Mouse (Mus musculus): Measurements from ENCODE around the gene Olfr1362. TPM values are rescaled to one million over a fixed set of nuclear protein-coding genes. Genes with fewer than 3 reads are reported as not detected.

Gene Olfr1362
- polyA plus RNA-seq (2016; fragmentation: Nextera tagmentation; extraction: Ambion mirVana) = not detected in 2 replicates

- Histone ChIP-seq H3K27ac (no peak within 1 kb of the TSS), H3K4me3 (no peak within 1 kb of the TSS), H3K4me1 (replicated peaks) (no peaks in the 10 kb centered on the region)
These were observed at the start of gene Olfr1362 for GRCm38 (mm10) chr13:21613922-21614321. Gene Olfr1362, minus strand, starts transcription at chr13:21614022.

GRCm38 (mm10) chr13:21663286-21663685, 49.5 kb upstream of the Olfr1362 start, which contains the start of gene Olfr1361:
Gene Olfr1361, minus strand, starts transcription at chr13:21663386.
- H3K27me3 ChIP-seq (ENCODE audit: insufficient read depth, poor library complexity, severe bottlenecking) = no peaks in the 10 kb centered on the region
- no peaks in the 10 kb centered on the region for H3K36me3 ChIP-seq
- H3K9me3 ChIP-seq = no peaks in the 10 kb centered on the region
- H3K4me3 ChIP-seq = no peak within 1 kb of the TSS
- WGBS = 74% methylated on average over 2 of the region's 2 CpGs
- H3K27ac ChIP-seq = no peak within 1 kb of the TSS
- no peaks in the 10 kb centered on the region for H3K4me1 ChIP-seq (replicated peaks)
- DNase-seq (ENCODE audit: low spot score) = no peak

More at GRCm38 (mm10) chr13:21613922-21614321, at the start of gene Olfr1362:
- H3K9me3 ChIP-seq = no peaks in the 10 kb centered on the region
- no peaks in the 10 kb centered on the region for H3K27me3 ChIP-seq (ENCODE audit: insufficient read depth, poor library complexity, severe bottlenecking)
- H3K36me3 ChIP-seq = no peaks in the 10 kb centered on the region
- no peak for DNase-seq (ENCODE audit: low spot score)

GRCm38 (mm10) chr13:21642418-21642817, 28.6 kb upstream of the Olfr1362 start, which contains the start of gene Olfr11:
Gene Olfr11, minus strand, starts transcription at chr13:21642518.
- 81% methylated on average over 2 of the region's 2 CpGs for WGBS
- no peaks in the 10 kb centered on the region for H3K4me1 ChIP-seq (replicated peaks)
- H3K36me3 ChIP-seq = no peaks in the 10 kb centered on the region
- H3K4me3 ChIP-seq = no peak within 1 kb of the TSS
- H3K27me3 ChIP-seq (ENCODE audit: insufficient read depth, poor library complexity, severe bottlenecking) = no peaks in the 10 kb centered on the region
- H3K9me3 ChIP-seq = no peaks in the 10 kb centered on the region; the same call in 1 of the 2 replicates
- H3K27ac ChIP-seq = no peak within 1 kb of the TSS
- no peak for DNase-seq (ENCODE audit: low spot score)

- Histone ChIP-seq H3K4me3 (no peak overlapping the region), H3K4me1 (replicated peaks) (no peaks in the 10 kb centered on the region), H3K27ac (no peak overlapping the region), H3K9me3 (0 out of 2 replicates have a peak, but pooled peaks cover 5% of the 10 kb centered on the region), H3K36me3 (no peaks in the 10 kb centered on the region), H3K27me3 (ENCODE audit: insufficient read depth, poor library complexity, severe bottlenecking) (no peaks in the 10 kb centered on the region)
- DNase-seq (ENCODE audit: low spot score) = no peak
- 70% methylated on average over 2 of the region's 2 CpGs for WGBS
These were observed 22.2 kb downstream of the Olfr1362 start for GRCm38 (mm10) chr13:21591618-21592017.

GRCm38 (mm10) chr13:21581659-21582058, 32.2 kb downstream of the Olfr1362 start, which contains the start of gene Olfr1364:
Gene Olfr1364, minus strand, starts transcription at chr13:21581759.
- no peaks in the 10 kb centered on the region for H3K9me3 ChIP-seq
- no peaks in the 10 kb centered on the region for H3K27me3 ChIP-seq (ENCODE audit: insufficient read depth, poor library complexity, severe bottlenecking)
- H3K27ac ChIP-seq = no peak within 1 kb of the TSS
- H3K4me1 ChIP-seq (replicated peaks) = no peaks in the 10 kb centered on the region
- DNase-seq (ENCODE audit: low spot score) = no peak
- no peak within 1 kb of the TSS for H3K4me3 ChIP-seq
- WGBS = 88% methylated on average over 2 of the region's 2 CpGs
- H3K36me3 ChIP-seq = no peaks in the 10 kb centered on the region

Other genes starting within 250 kb of the Olfr1362 start
- gene Zkscan3, start 211.3 kb downstream of the Olfr1362 start, polyA plus RNA-seq (2016; fragmentation: Nextera tagmentation; extraction: Ambion mirVana) = 76.8 and 87.6 TPM in 2 replicates
- 4.3 and 5.5 TPM in 2 replicates for gene Pgbd1, start 173.0 kb downstream of the Olfr1362 start, polyA plus RNA-seq (2016; fragmentation: Nextera tagmentation; extraction: Ambion mirVana)
- 20.6 and 23.6 TPM in 2 replicates for gene Zscan26, start 160.3 kb downstream of the Olfr1362 start, polyA plus RNA-seq (2016; fragmentation: Nextera tagmentation; extraction: Ambion mirVana)
- 2.0 and 2.5 TPM in 2 replicates for gene Nkapl, start 145.5 kb downstream of the Olfr1362 start, polyA plus RNA-seq (2016; fragmentation: Nextera tagmentation; extraction: Ambion mirVana)
- gene Zkscan4, start 135.1 kb downstream of the Olfr1362 start, polyA plus RNA-seq (2016; fragmentation: Nextera tagmentation; extraction: Ambion mirVana) = 4.2 and 4.4 TPM in 2 replicates
- 1.7 TPM in 1 of 2 replicates, not detected in the other for gene Gm10065, start 134.6 kb downstream of the Olfr1362 start, polyA plus RNA-seq (2016; fragmentation: Nextera tagmentation; extraction: Ambion mirVana)
- gene AK157302, start 118.8 kb downstream of the Olfr1362 start, polyA plus RNA-seq (2016; fragmentation: Nextera tagmentation; extraction: Ambion mirVana) = 0.16 and 0.39 TPM in 2 replicates
- gene Gm11273, start 112.6 kb downstream of the Olfr1362 start, polyA plus RNA-seq (2016; fragmentation: Nextera tagmentation; extraction: Ambion mirVana) = 5.3 and 6.4 TPM in 2 replicates
- gene Zkscan8, start 82.9 kb downstream of the Olfr1362 start, polyA plus RNA-seq (2016; fragmentation: Nextera tagmentation; extraction: Ambion mirVana) = 5.0 and 6.7 TPM in 2 replicates
- gene Olfr1366, start 71.2 kb downstream of the Olfr1362 start, polyA plus RNA-seq (2016; fragmentation: Nextera tagmentation; extraction: Ambion mirVana) = 0.29 TPM in 1 of 2 replicates, not detected in the other
- gene Olfr1535, start 54.1 kb downstream of the Olfr1362 start, polyA plus RNA-seq (2016; fragmentation: Nextera tagmentation; extraction: Ambion mirVana) = not detected in 2 replicates
- not detected in 2 replicates for gene Olfr1364, start 32.3 kb downstream of the Olfr1362 start, polyA plus RNA-seq (2016; fragmentation: Nextera tagmentation; extraction: Ambion mirVana)
- gene Olfr11, start 28.5 kb upstream of the Olfr1362 start, polyA plus RNA-seq (2016; fragmentation: Nextera tagmentation; extraction: Ambion mirVana) = not detected in 2 replicates
- gene Olfr1361, start 49.4 kb upstream of the Olfr1362 start, polyA plus RNA-seq (2016; fragmentation: Nextera tagmentation; extraction: Ambion mirVana) = not detected in 2 replicates
- not detected in 2 replicates for gene Olfr1360, start 63.4 kb upstream of the Olfr1362 start, polyA plus RNA-seq (2016; fragmentation: Nextera tagmentation; extraction: Ambion mirVana)
- gene Olfr1359, start 84.1 kb upstream of the Olfr1362 start, polyA plus RNA-seq (2016; fragmentation: Nextera tagmentation; extraction: Ambion mirVana) = not detected in 2 replicates
- 2.2 TPM in 1 of 2 replicates, not detected in the other for gene Hist1h2bl, start 102.1 kb upstream of the Olfr1362 start, polyA plus RNA-seq (2016; fragmentation: Nextera tagmentation; extraction: Ambion mirVana)
- gene Hist1h2ai, start 102.4 kb upstream of the Olfr1362 start, polyA plus RNA-seq (2016; fragmentation: Nextera tagmentation; extraction: Ambion mirVana) = 16.6 and 22.9 TPM in 2 replicates
- 12.7 and 15.7 TPM in 2 replicates for gene Hist1h3h, start 103.6 kb upstream of the Olfr1362 start, polyA plus RNA-seq (2016; fragmentation: Nextera tagmentation; extraction: Ambion mirVana)
- 5.2 and 6.1 TPM in 2 replicates for gene Hist1h2bm, start 108.0 kb upstream of the Olfr1362 start, polyA plus RNA-seq (2016; fragmentation: Nextera tagmentation; extraction: Ambion mirVana)
- gene Hist1h4j, start 121.0 kb upstream of the Olfr1362 start, polyA plus RNA-seq (2016; fragmentation: Nextera tagmentation; extraction: Ambion mirVana) = 0.58 and 0.85 TPM in 2 replicates
- gene Hist1h4k, start 136.5 kb upstream of the Olfr1362 start, polyA plus RNA-seq (2016; fragmentation: Nextera tagmentation; extraction: Ambion mirVana) = 2.8 and 4.2 TPM in 2 replicates
- gene Hist1h2ak, start 139.8 kb upstream of the Olfr1362 start, polyA plus RNA-seq (2016; fragmentation: Nextera tagmentation; extraction: Ambion mirVana) = 14.0 and 21.0 TPM in 2 replicates
- gene Hist1h2bn, start 140.1 kb upstream of the Olfr1362 start, polyA plus RNA-seq (2016; fragmentation: Nextera tagmentation; extraction: Ambion mirVana) = 1.0 and 3.4 TPM in 2 replicates
- gene Hist1h1b, start 166.6 kb upstream of the Olfr1362 start, polyA plus RNA-seq (2016; fragmentation: Nextera tagmentation; extraction: Ambion mirVana) = 39.0 and 41.1 TPM in 2 replicates
- 112 and 120 TPM in 2 replicates for gene Hist1h3i, start 169.3 kb upstream of the Olfr1362 start, polyA plus RNA-seq (2016; fragmentation: Nextera tagmentation; extraction: Ambion mirVana)
- gene Hist1h2an, start 173.2 kb upstream of the Olfr1362 start, polyA plus RNA-seq (2016; fragmentation: Nextera tagmentation; extraction: Ambion mirVana) = 9.9 and 11.4 TPM in 2 replicates
- gene Hist1h2bp, start 173.4 kb upstream of the Olfr1362 start, polyA plus RNA-seq (2016; fragmentation: Nextera tagmentation; extraction: Ambion mirVana) = 2.4 and 3.3 TPM in 2 replicates
- 18.9 and 20.9 TPM in 2 replicates for gene Hist1h2bq, start 196.2 kb upstream of the Olfr1362 start, polyA plus RNA-seq (2016; fragmentation: Nextera tagmentation; extraction: Ambion mirVana)
- gene Hist1h2ao, start 196.4 kb upstream of the Olfr1362 start, polyA plus RNA-seq (2016; fragmentation: Nextera tagmentation; extraction: Ambion mirVana) = 2.3 TPM in 1 of 2 replicates, not detected in the other
- not detected in 2 replicates for gene Hist1h4m, start 197.7 kb upstream of the Olfr1362 start, polyA plus RNA-seq (2016; fragmentation: Nextera tagmentation; extraction: Ambion mirVana)
- 9.7 and 10.0 TPM in 2 replicates for gene Hist1h4n, start 218.2 kb upstream of the Olfr1362 start, polyA plus RNA-seq (2016; fragmentation: Nextera tagmentation; extraction: Ambion mirVana)
- 6,234 and 6,449 TPM in 2 replicates for gene Hist1h2ap, start 219.5 kb upstream of the Olfr1362 start, polyA plus RNA-seq (2016; fragmentation: Nextera tagmentation; extraction: Ambion mirVana)
- 19.3 and 21.2 TPM in 2 replicates for gene Hist1h2br, start 219.7 kb upstream of the Olfr1362 start, polyA plus RNA-seq (2016; fragmentation: Nextera tagmentation; extraction: Ambion mirVana)